Mouse (Mus musculus) ES-CJ7 (cell line): Measurements from ENCODE around the gene Bhlhb9.
"Not testable (repeated sequence)": the region's sequence is repeated elsewhere in the genome, so short reads cannot be mapped to it uniquely, and the experiment has no call there.

ENCODE experiments used
- DNase-seq: peaks from one replicate; pipeline ENCODE4 v3.0.0; 2011; ENCODE audit warnings: low read depth, low spot score

Bhlhb9 gene

DNA sequence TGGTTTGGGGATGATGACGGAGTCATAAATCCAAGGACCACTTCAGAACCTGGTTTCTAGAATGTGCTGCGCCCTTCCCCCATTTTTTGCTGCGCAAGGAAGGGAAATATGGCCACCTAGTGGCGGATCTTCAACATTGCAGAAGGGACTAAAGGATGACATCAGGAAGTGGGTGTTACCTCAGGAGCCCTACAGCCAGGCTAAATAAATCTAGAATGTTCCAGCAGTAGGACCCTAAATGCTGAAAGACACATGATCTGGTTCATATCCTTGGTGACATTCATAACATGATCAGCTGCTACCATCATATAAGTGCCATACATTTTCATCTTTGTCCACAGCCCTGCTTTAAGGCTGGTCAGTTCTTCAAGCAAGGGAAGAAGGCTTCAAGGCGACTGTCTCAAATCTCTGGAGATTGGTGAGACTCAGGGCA is at the start of gene Bhlhb9:
TSS of gene Bhlhb9 (plus strand) at position 383 of the 433 bp plus-strand sequence.
- peak; percentile 50 for DNase-seq

DNA sequence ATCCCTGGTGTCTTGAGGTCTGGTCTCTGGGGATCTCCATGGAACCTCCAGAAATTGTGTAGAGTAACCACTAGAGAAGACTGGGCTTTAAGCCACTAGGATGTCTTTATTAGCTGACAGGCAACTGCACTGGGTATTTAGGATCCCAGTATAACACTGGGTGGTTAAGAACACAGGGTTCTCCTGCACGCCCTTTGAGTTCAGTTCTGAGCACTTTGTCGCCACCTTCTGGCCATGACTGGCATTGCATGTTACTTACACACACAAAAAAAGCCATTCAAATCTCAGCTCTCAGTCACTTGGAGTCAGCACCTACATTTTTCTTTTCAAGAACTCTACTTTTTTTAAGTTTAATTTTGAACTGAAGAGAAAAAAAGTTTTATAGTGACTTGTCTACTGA is 44.6 kb upstream of the Bhlhb9 start:
- peak; percentile 57 for DNase-seq

GRCm38 (mm10) chrX:135761707-135762106 is 35.7 kb upstream of the Bhlhb9 start:
- DNase-seq, result peak; percentile 9

DNA sequence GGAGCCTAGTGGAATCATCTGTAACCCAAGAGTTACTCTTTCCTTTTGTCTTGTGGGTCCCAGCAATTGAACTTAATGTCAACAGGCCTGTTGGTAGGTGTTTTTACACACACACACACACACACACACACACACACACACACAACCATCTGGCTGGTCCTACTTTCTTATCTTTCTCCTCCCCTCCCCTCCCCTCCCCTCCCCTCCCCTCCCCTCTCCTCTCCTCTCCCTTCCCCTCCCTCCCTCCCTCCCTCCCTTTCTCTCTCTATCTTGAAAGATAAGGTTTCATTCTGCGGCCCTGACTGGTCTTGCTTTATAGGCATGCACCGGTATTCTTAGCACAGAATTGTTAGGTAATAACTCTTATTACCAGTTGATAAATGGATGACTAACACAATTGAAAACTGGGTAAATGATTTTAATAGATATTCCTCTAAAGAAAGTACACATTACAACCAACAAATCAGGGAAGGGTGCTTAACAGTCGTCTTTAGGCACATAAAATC is 29.3 kb upstream of the Bhlhb9 start:
- DNase-seq, result no peak

- no peak for DNase-seq
Measured at GRCm38 (mm10) chrX:135768565-135768964, 28.8 kb upstream of the Bhlhb9 start.

- peak; percentile 20 for DNase-seq
Measured at GRCm38 (mm10) chrX:135791536-135791935, 5.9 kb upstream of the Bhlhb9 start.

DNA sequence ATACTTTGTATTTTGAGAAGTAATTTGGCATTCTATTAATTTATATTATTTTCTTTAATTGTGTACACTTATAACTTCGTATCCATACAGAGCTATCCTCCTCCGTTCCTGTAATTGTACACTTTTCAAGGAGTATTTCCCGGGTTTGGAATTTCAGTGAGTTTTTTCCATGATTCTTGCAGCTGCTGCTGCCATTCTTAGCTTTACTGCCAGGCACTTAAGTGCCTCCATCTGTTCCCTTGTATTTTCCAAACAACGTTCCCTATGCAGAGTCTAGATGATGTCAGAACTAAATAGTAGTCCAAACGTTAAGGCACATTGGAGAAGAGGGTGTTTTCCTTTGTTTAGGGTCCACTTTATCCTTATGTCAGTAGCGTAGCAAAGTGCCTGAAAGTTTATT is 5.1 kb upstream of the Bhlhb9 start:
- DNase-seq, result no peak

- DNase-seq, result peak; percentile 70
Measured at GRCm38 (mm10) chrX:135795591-135796304, 1.6 kb upstream of the Bhlhb9 start.

GRCm38 (mm10) chrX:135796305-135797211 is 836 bp upstream of the Bhlhb9 start:
- not testable (repeated sequence) for DNase-seq

DNA sequence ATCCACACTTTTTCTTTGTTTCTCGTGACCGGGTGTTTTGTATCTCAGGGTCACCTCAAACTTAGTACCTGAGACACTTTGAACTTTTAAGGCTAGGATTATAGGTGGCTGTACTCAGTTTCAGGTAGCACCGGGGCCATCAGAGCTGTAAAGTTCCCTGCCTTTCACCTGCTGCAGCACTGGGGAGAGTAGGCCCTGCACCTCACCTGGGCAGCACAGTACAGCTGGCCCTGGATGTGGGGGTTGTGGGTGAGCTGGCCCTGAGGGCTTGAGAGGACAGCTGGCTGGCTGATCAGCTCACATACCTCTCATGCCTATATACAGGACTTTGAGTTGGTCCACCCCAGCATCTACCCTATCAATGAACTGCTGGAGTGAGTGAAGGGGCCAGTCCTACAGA is 6.8 kb downstream of the Bhlhb9 start:
- DNase-seq, result no peak

GRCm38 (mm10) chrX:135805780-135806179 is 8.4 kb downstream of the Bhlhb9 start:
- DNase-seq, result peak; percentile 54

DNA sequence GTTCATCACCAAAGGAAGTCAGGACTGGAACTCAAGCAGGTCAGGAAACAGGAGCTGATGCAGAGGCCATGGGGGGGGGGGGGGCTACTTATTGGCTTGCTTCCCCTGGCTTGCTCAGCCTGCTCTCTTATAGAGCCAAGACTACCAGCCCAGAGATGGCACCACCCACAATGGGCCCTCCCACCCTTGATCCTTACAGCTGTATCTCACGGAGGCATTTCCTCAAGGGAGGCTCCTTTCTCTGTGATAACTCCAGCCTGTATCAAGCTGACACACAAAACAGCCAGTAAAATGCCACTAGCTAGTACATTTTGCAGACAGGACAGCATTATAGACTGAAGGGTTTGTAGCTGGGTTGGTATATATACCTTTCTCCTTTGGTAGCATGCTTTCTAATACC is 38.5 kb downstream of the Bhlhb9 start:
- not testable (repeated sequence) for DNase-seq

DNA sequence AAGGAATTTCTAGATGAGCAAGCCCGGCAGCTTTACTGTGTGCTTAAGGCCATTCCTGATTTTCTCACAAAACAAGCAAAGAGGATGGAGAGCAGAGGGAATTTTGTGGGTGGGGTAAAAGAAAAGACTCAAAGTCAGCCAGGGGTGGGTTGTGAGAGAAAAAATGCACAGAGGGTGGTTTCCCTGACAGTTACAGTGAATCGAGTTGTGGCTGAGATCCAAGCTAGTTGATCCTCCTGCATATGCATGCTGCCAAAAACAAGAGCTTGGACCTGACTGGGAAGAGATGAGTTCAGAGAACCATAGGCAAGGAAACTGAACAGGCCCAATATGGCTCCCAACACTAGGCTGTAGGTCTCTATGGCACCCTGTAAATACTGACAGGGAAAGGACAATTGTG is 40.5 kb downstream of the Bhlhb9 start:
- DNase-seq, result no peak

DNA sequence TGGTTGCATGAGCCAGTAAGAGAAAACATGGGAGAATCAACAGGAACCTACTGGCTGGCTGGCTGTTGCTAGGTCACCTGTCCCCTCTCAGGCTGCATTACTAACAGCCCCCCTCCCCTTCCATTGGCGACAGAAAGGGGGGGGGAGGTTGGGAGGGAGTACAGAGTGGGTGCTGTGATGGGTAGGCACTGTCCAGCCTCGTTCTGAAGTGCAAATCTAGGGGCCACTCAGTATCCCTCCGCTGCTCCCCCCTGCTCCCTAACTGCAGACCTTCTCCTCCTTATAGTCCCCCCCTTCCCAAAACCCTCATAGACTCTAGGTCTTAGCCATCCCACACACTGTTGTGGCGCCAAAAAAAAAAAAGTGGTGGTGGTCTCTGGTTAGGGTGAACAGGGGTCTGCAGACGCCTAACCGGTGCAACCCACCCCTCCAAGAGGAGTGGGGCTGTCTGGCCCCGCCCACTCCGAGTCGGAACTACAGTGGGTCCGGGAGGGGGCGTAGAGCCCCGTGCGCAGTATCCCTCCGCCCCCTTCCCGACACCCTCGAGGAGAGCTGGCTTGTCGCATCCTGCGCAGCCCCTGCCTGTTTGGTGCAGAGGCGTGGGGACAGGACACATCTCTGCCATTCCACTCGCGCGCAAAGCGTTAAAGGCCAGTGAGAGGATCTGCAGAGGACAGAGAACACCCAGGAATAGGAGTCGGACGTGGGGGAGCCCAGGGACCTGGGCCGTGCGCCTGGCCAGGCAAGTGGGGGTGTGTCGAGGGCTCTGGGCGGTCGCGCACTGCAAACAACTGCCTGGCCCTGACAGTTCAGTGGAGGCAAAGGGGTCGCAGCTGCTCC is 41.3 kb downstream of the Bhlhb9 start, which contains the start of gene Gprasp2:
TSS of gene Gprasp2 (plus strand) at position 514 of the 840 bp plus-strand sequence.
- peak; percentile 43 for DNase-seq

- peak; percentile 45 for DNase-seq
Measured at GRCm38 (mm10) chrX:135839397-135840391, 42.3 kb downstream of the Bhlhb9 start.

DNA sequence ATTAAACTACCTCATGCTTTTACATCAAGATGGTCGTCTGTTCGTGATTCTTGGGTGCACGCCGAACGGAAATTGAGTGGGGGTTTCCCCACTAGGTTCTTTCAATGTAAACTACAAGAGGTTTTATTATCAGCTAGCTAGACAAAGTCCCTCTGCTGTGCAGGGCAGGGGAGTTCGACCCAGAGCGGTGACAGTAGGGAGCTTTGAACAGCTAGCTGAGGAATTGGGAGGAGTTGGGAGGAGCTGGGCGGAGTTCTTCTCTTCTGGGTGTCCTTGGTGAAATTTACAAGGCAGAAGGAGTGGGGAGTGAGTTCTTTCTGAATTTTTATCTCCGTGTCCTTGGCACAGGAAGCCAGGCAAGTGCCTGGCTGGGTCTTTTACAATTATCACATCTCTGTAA is 69.4 kb downstream of the Bhlhb9 start:
- peak; percentile 51 for DNase-seq

DNA sequence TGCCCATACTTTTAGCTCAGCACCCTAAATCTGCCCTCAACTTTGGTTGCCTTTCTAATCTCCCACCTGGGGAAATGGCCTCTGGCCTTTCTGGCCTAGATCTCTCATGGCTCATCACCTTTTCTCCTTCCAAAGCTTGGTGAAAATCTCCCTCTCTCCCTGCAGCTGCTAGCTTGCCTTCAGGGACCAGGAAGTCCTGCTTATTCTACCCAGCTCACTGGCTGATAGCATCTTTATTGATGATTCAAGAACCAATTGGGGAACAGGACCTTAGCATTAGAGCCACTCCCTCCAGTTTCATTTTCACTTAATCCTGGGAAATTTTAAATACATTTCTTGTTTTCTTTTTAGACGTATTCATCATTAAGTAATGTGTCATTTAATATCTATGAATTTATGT is 79.3 kb downstream of the Bhlhb9 start:
- DNase-seq, result no peak

DNA sequence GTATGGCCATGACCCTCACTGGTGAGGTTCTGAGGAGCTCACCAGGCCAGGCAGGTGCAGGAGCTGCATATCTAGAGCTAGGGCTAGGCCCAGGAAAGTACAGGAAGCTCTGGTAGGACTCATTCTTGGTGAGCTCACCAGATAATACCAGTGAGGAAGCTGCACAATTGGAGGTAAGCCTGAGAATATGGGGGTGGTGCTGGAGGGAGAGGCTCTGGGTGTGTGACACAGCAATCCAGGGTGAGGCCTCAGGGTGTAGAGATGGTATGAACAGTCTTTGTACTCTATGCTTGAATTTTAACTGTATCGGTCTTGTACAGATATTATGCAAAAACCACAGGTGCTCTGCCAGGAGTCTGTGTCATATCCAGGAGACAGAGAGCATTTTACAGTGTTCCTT is 82.2 kb downstream of the Bhlhb9 start:
- DNase-seq, result no peak

- DNase-seq, result peak; percentile 88
Measured at GRCm38 (mm10) chrX:135885411-135886233, 88.2 kb downstream of the Bhlhb9 start.
